Mouse (Mus musculus): ENCODE data around the gene Zfp750. TPM values are rescaled to one million over a fixed set of nuclear protein-coding genes. Genes with fewer than 3 reads are reported as not detected.

Zfp750 gene
- total RNA-seq, 1 experiment = 1.5 TPM

DNA sequence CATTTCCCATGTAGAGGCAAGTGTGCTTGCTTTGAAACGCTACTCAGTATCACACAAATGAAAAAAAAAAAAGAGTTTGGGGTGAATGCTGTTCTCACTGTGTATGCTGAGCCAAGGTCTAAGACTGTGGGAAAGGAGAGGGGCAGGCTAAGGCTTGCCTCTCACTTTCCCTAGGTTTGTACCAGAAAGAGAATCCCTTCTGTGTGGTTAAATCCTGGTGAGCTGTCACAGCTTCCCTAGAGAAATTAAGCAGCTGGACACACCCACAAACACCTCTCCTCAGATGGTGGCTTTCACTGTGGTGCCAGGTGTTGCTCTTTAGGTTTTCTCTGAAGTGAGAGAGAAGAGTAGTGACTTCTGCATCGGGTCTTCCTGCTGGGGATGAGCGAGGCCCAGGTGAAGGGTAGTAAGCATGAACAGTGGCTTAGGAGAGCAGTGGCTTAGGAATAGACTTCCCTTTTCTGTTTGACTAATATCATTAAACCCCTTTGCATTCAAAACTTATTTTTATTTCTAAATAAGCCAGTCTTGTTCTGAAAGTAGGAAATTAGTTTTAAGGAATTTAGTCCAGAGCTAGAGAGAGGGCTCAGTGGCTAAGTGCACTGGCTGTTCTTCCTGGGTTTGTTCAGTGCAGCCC, 26.4 kb upstream of the Zfp750 start:
- no peaks in the 10 kb centered on the region for H3K9me3 ChIP-seq (ENCODE audit: control insufficient read depth, insufficient read depth, low read depth, low read length)
- in situ Hi-C loops (cut with MboI; ENCODE audit: low sequenced_read_pairs in 2 of 2, unreplicated experiment in 2 of 2) = no loop called here
- no peak overlapping the region for H3K9ac ChIP-seq (ENCODE audit: insufficient read depth, low read depth, low read length, poor library complexity, severe bottlenecking)
- H3K27ac ChIP-seq (ENCODE audit: insufficient read depth, low read depth, low read length, poor library complexity, severe bottlenecking) = no peak overlapping the region
- DNase-seq (ENCODE audit: low read depth, low spot score) = no peak
- TF ChIP-seq CHD2 (IDR thresholded peaks at IDR 0.05; ENCODE audit: low read depth, low read length) (no peak), MAFK (IDR thresholded peaks at IDR 0.05; ENCODE audit: insufficient read depth, low read depth, low read length) (no peak), HCFC1 (IDR thresholded peaks at IDR 0.05; ENCODE audit: borderline replicate concordance, insufficient read depth, low read length) (no peak), ZNF384 (IDR thresholded peaks at IDR 0.05; ENCODE audit: low read depth, low read length) (no peak), ZC3H11A (IDR thresholded peaks at IDR 0.05; ENCODE audit: borderline replicate concordance, low read depth, low read length) (no peak)
- H3K4me1 ChIP-seq (ENCODE audit: control insufficient read depth in 2 of 2, insufficient read depth in 2 of 2, low read length in 2 of 2, poor library complexity in 1 of 2) = peaks cover 0 to 13% of the 10 kb centered on the region in 2 experiments; a peak in 1 of 4 replicates
- H3K4me3 ChIP-seq (ENCODE audit: insufficient read depth in 1 of 2, low read depth in 1 of 2, low read length in 2 of 2, poor library complexity in 1 of 2, severe bottlenecking in 1 of 2) = no peak overlapping the region
- H3K36me3 ChIP-seq (ENCODE audit: control insufficient read depth, insufficient read depth, low read length, poor library complexity, severe bottlenecking) = no peaks in the 10 kb centered on the region; the same call in 1 of the 2 replicates

DNA sequence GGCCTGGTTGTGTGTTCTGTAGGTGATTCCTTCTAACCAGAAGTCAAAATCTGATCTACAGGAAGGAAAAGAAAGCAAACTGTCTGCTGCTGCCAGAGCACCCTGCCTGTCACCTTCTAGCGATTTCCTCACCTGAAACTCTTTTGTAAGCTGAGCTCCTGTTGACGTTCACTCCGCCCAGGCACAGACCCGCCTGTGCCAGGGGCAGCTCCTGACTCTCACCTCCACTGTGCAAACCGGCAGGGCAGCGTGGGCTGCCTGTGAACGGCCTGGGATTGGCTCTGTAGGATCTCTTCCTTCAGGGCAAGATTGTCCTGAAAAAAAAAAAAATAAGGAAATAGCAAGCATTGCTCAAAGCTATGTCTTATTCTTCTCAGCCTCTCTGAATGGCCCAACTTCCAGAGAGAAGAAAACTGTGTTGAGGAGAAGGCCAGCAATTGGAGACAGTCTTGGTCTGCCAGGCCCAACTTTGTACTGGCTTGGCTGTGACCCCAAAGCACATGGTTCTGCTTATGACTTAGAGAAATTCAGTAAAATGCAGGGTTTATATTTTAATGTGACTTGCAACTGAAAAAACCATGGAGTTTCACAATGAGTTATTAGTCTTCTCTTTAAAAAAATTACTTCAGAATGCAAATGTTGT, 25.7 kb upstream of the Zfp750 start:
- H3K4me3 ChIP-seq (ENCODE audit: insufficient read depth in 1 of 2, low read depth in 1 of 2, low read length in 2 of 2, poor library complexity in 1 of 2, severe bottlenecking in 1 of 2) = no peak overlapping the region
- in situ Hi-C loops (cut with MboI; ENCODE audit: low sequenced_read_pairs in 2 of 2, unreplicated experiment in 2 of 2) = no loop called here
- no peaks in the 10 kb centered on the region for H3K9me3 ChIP-seq (ENCODE audit: control insufficient read depth, insufficient read depth, low read depth, low read length)
- DNase-seq (ENCODE audit: low read depth, low spot score) = no peak
- no peak overlapping the region for H3K27ac ChIP-seq (ENCODE audit: insufficient read depth, low read depth, low read length, poor library complexity, severe bottlenecking)
- peaks cover 0 to 13% of the 10 kb centered on the region in 2 experiments; a peak in 1 of 4 replicates for H3K4me1 ChIP-seq (ENCODE audit: control insufficient read depth in 2 of 2, insufficient read depth in 2 of 2, low read length in 2 of 2, poor library complexity in 1 of 2)
- no peak overlapping the region for H3K9ac ChIP-seq (ENCODE audit: insufficient read depth, low read depth, low read length, poor library complexity, severe bottlenecking)
- H3K36me3 ChIP-seq (ENCODE audit: control insufficient read depth, insufficient read depth, low read length, poor library complexity, severe bottlenecking) = no peaks in the 10 kb centered on the region; the same call in 1 of the 2 replicates
- no peak for TF ChIP-seq HCFC1 (IDR thresholded peaks at IDR 0.05; ENCODE audit: borderline replicate concordance, insufficient read depth, low read length)

DNA sequence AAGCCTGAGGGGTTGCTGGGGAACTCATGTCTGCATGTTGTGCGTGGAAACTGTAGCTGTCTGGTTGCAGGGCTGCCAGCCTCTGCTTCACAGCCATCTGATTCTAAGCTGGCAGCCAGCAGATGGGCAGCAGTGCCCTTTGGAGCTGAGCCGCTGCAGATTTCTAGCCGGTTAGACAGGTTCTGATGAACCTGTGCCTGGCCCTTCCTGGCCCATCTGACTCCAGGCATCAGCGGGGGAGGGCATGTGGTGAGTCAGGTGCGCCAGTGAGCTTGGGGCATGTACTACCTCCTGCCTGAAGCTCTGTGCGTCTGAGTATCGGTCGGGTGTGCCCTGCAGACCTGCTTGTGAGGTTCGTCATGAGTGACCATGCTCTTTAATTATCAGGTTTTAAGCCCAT, 24.8 kb upstream of the Zfp750 start:
- DNase-seq (ENCODE audit: low read depth, low spot score) = no peak
- in situ Hi-C loops (cut with MboI; ENCODE audit: low sequenced_read_pairs in 2 of 2, unreplicated experiment in 2 of 2) = no loop called here
- H3K4me1 ChIP-seq (ENCODE audit: control insufficient read depth in 2 of 2, insufficient read depth in 2 of 2, low read length in 2 of 2, poor library complexity in 1 of 2) = peaks cover 0 to 10% of the 10 kb centered on the region in 2 experiments; a peak in 1 of 4 replicates
- no peak for TF ChIP-seq ZC3H11A (IDR thresholded peaks at IDR 0.05; ENCODE audit: borderline replicate concordance, low read depth, low read length)
- no peak for TF ChIP-seq ZNF384 (IDR thresholded peaks at IDR 0.05; ENCODE audit: low read depth, low read length)
- TF ChIP-seq HCFC1 (IDR thresholded peaks at IDR 0.05; ENCODE audit: borderline replicate concordance, insufficient read depth, low read length) = no peak
- TF ChIP-seq MAFK (IDR thresholded peaks at IDR 0.05; ENCODE audit: insufficient read depth, low read depth, low read length) = no peak
- no peak for TF ChIP-seq CHD2 (IDR thresholded peaks at IDR 0.05; ENCODE audit: low read depth, low read length)
- H3K36me3 ChIP-seq (ENCODE audit: control insufficient read depth, insufficient read depth, low read length, poor library complexity, severe bottlenecking) = no peaks in the 10 kb centered on the region; the same call in 1 of the 2 replicates
- H3K27ac ChIP-seq (ENCODE audit: insufficient read depth, low read depth, low read length, poor library complexity, severe bottlenecking) = no peak overlapping the region
- H3K9ac ChIP-seq (ENCODE audit: insufficient read depth, low read depth, low read length, poor library complexity, severe bottlenecking) = no peak overlapping the region
- H3K4me3 ChIP-seq (ENCODE audit: insufficient read depth in 1 of 2, low read depth in 1 of 2, low read length in 2 of 2, poor library complexity in 1 of 2, severe bottlenecking in 1 of 2) = no peak overlapping the region
- no peaks in the 10 kb centered on the region for H3K9me3 ChIP-seq (ENCODE audit: control insufficient read depth, insufficient read depth, low read depth, low read length)

DNA sequence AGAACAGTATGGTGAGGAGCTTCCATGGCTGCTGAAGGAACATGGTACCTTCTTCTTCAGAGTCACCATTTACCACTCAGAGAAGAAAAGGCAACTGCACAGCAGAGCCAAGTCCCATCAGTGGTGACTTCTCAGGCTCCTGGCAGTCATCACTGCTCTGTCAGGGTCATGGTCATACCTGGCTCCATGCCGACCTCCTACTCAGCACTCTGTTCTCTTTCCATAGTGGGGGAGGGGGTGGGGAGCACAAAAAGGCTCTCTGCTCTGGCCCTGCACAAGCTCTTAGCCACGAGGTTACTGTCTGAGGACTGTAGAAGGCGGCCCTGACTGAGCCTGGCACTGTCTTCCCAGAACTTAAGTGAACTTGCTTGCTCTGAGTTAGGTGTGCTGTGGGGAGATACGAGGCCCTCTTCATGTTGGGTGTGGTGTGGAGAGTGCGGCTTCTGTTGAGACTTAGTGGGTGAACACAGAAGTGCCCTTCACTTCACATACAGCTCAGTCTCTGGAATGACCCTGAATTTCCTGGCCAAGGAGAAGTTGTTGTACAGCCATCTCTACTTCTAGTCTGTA, 24.2 kb upstream of the Zfp750 start:
- DNase-seq (ENCODE audit: low read depth, low spot score) = no peak
- Histone ChIP-seq H3K9ac (ENCODE audit: insufficient read depth, low read depth, low read length, poor library complexity, severe bottlenecking) (no peak overlapping the region), H3K9me3 (ENCODE audit: control insufficient read depth, insufficient read depth, low read depth, low read length) (no peaks in the 10 kb centered on the region), H3K4me3 (ENCODE audit: insufficient read depth in 1 of 2, low read depth in 1 of 2, low read length in 2 of 2, poor library complexity in 1 of 2, severe bottlenecking in 1 of 2) (no peak overlapping the region), H3K36me3 (ENCODE audit: control insufficient read depth, insufficient read depth, low read length, poor library complexity, severe bottlenecking) (no peaks in the 10 kb centered on the region; the same call in 1 of the 2 replicates), H3K27ac (ENCODE audit: insufficient read depth, low read depth, low read length, poor library complexity, severe bottlenecking) (no peak overlapping the region), H3K4me1 (ENCODE audit: control insufficient read depth in 2 of 2, insufficient read depth in 2 of 2, low read length in 2 of 2, poor library complexity in 1 of 2) (peaks cover 0 to 10% of the 10 kb centered on the region in 2 experiments; a peak in 1 of 4 replicates)
- in situ Hi-C loops (cut with MboI; ENCODE audit: low sequenced_read_pairs in 2 of 2, unreplicated experiment in 2 of 2) = no loop called here
- TF ChIP-seq MAFK (IDR thresholded peaks at IDR 0.05; ENCODE audit: insufficient read depth, low read depth, low read length) = no peak
- no peak for TF ChIP-seq CHD2 (IDR thresholded peaks at IDR 0.05; ENCODE audit: low read depth, low read length)
- no peak for TF ChIP-seq ZNF384 (IDR thresholded peaks at IDR 0.05; ENCODE audit: low read depth, low read length)
- no peak for TF ChIP-seq HCFC1 (IDR thresholded peaks at IDR 0.05; ENCODE audit: borderline replicate concordance, insufficient read depth, low read length)
- TF ChIP-seq ZC3H11A (IDR thresholded peaks at IDR 0.05; ENCODE audit: borderline replicate concordance, low read depth, low read length) = no peak
